Mouse (Mus musculus) megakaryocyte progenitor cell, adult 5-6 weeks (primary cell): Measurements from ENCODE around the gene Olfr1252. TPM values are rescaled to one million over a fixed set of nuclear protein-coding genes. Genes with fewer than 3 reads are reported as not detected.

Experiments used
- ATAC-seq: replicated peaks from 2 replicates; pipeline ENCODE4 v1.8.0; 2016; ENCODE audit warnings: mild to moderate bottlenecking, moderate TSS enrichment, inconsistent platforms; ENCODE audit not compliant: poor library complexity
- total RNA-seq, 2 experiments: library from RNA; stranded (forward) in 1 of 2; stranded (reverse) in 1 of 2; fragments of 157-497, 149-512 nt in 1 of 2; fragments of 200-1000 nt in 1 of 2; gene quantifications; 2 replicates each; pipeline versions ENCODE4 v1.2.3 to v1.2.4; 2015 to 2017

The Olfr1252 gene
- total RNA-seq (2015): not detected in 2 replicates
- not detected in 2 replicates for total RNA-seq (2017)

- no peak for ATAC-seq
Observed at GRCm38 (mm10) chr2:89724912-89725311, at the start of gene Olfr1252. TSS of gene Olfr1252 (minus strand) at chr2:89725012.

DNA sequence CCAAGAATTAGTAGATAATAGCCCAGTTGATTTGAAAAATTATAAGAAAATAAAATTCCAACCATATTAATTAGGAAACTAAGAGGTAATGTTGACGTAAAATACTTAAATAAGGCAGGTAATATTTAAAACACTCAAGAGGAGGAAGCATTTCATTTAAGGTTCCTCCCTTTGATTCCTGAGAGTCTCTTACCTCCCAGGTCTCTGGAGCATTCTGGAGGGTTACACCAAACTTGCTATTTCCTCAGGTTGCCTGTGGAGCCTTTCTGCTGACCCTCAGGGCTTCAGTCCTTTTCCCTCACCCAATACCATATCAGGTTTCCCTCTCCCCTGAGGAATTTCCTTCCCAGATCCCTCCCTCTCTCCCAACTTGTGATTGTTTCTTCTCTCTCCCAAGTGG lies 32.2 kb upstream of the Olfr1252 start, which contains the start of gene Olfr1253:
Gene Olfr1253 (minus strand): TSS at position 101 of the 400 bp plus-strand sequence.
- no peak for ATAC-seq

GRCm38 (mm10) chr2:89691980-89692379 lies 32.8 kb downstream of the Olfr1252 start:
- ATAC-seq: no peak

GRCm38 (mm10) chr2:89671836-89672235 lies 53.0 kb downstream of the Olfr1252 start, which contains the start of gene Olfr1251:
TSS of gene Olfr1251 (minus strand) at chr2:89671936.
- ATAC-seq: no peak

Other genes starting within 250 kb of the Olfr1252 start
- not detected in 2 replicates for gene Olfr1241, start 237.9 kb downstream of the Olfr1252 start, total RNA-seq (2015)
- gene Olfr1241, start 237.9 kb downstream of the Olfr1252 start, total RNA-seq (2017): not detected in 2 replicates
- gene Olfr1242, start 226.7 kb downstream of the Olfr1252 start, total RNA-seq (2015): not detected in 2 replicates
- not detected in 2 replicates for gene Olfr1242, start 226.7 kb downstream of the Olfr1252 start, total RNA-seq (2017)
- not detected in 2 replicates for gene Olfr1243, start 193.5 kb downstream of the Olfr1252 start, total RNA-seq (2015)
- not detected in 2 replicates for gene Olfr1243, start 193.5 kb downstream of the Olfr1252 start, total RNA-seq (2017)
- gene Olfr1245, start 146.6 kb downstream of the Olfr1252 start, total RNA-seq (2015): not detected in 2 replicates
- gene Olfr1245, start 146.6 kb downstream of the Olfr1252 start, total RNA-seq (2017): not detected in 2 replicates
- not detected in 2 replicates for gene Olfr1246, start 131.9 kb downstream of the Olfr1252 start, total RNA-seq (2015)
- not detected in 2 replicates for gene Olfr1246, start 131.9 kb downstream of the Olfr1252 start, total RNA-seq (2017)
- gene Olfr1247, start 110.9 kb downstream of the Olfr1252 start, total RNA-seq (2015): not detected in 2 replicates
- gene Olfr1247, start 110.9 kb downstream of the Olfr1252 start, total RNA-seq (2017): not detected in 2 replicates
- not detected in 2 replicates for gene Olfr1248, start 106.8 kb downstream of the Olfr1252 start, total RNA-seq (2015)
- not detected in 2 replicates for gene Olfr1248, start 106.8 kb downstream of the Olfr1252 start, total RNA-seq (2017)
- not detected in 2 replicates for gene Olfr1249, start 90.0 kb downstream of the Olfr1252 start, total RNA-seq (2015)
- gene Olfr1249, start 90.0 kb downstream of the Olfr1252 start, total RNA-seq (2017): not detected in 2 replicates
- not detected in 2 replicates for gene Olfr1250, start 63.5 kb downstream of the Olfr1252 start, total RNA-seq (2015)
- not detected in 2 replicates for gene Olfr1250, start 63.5 kb downstream of the Olfr1252 start, total RNA-seq (2017)
- gene Olfr1251, start 53.1 kb downstream of the Olfr1252 start, total RNA-seq (2015): not detected in 2 replicates
- gene Olfr1251, start 53.1 kb downstream of the Olfr1252 start, total RNA-seq (2017): not detected in 2 replicates
- not detected in 2 replicates for gene Olfr1253, start 32.1 kb upstream of the Olfr1252 start, total RNA-seq (2015)
- gene Olfr1253, start 32.1 kb upstream of the Olfr1252 start, total RNA-seq (2017): not detected in 2 replicates
- not detected in 2 replicates for gene Olfr1254, start 68.6 kb upstream of the Olfr1252 start, total RNA-seq (2015)
- not detected in 2 replicates for gene Olfr1254, start 68.6 kb upstream of the Olfr1252 start, total RNA-seq (2017)
- gene Olfr1255, start 87.0 kb upstream of the Olfr1252 start, total RNA-seq (2015): not detected in 2 replicates
- not detected in 2 replicates for gene Olfr1255, start 87.0 kb upstream of the Olfr1252 start, total RNA-seq (2017)
- gene Olfr1256, start 116.5 kb upstream of the Olfr1252 start, total RNA-seq (2015): not detected in 2 replicates
- not detected in 2 replicates for gene Olfr1256, start 116.5 kb upstream of the Olfr1252 start, total RNA-seq (2017)
- not detected in 2 replicates for gene Olfr48, start 123.2 kb upstream of the Olfr1252 start, total RNA-seq (2015)
- not detected in 2 replicates for gene Olfr48, start 123.2 kb upstream of the Olfr1252 start, total RNA-seq (2017)
- gene Olfr1257, start 153.4 kb upstream of the Olfr1252 start, total RNA-seq (2015): not detected in 2 replicates
- gene Olfr1257, start 153.4 kb upstream of the Olfr1252 start, total RNA-seq (2017): not detected in 2 replicates
- not detected in 2 replicates for gene Olfr1258, start 202.3 kb upstream of the Olfr1252 start, total RNA-seq (2015)
- gene Olfr1258, start 202.3 kb upstream of the Olfr1252 start, total RNA-seq (2017): not detected in 2 replicates
- gene Olfr1259, start 223.7 kb upstream of the Olfr1252 start, total RNA-seq (2015): not detected in 2 replicates
- gene Olfr1259, start 223.7 kb upstream of the Olfr1252 start, total RNA-seq (2017): not detected in 2 replicates
- gene Olfr1260, start 249.3 kb upstream of the Olfr1252 start, total RNA-seq (2015): not detected in 2 replicates
- gene Olfr1260, start 249.3 kb upstream of the Olfr1252 start, total RNA-seq (2017): not detected in 2 replicates